Mouse (Mus musculus) midbrain, embryonic 15.5 days (tissue): ENCODE data around the gene Ebf1. TPM values are rescaled to one million over a fixed set of nuclear protein-coding genes. Genes with fewer than 3 reads are reported as not detected.

Experiments
- ATAC-seq: fragments of 200-750 bp; cut with Nextera tagmentation; replicated peaks from 2 replicates; pipeline ENCODE4 v1.8.0; 2017; ENCODE audit warnings: moderate TSS enrichment
- H3K27ac ChIP-seq: fragments of 300-500 bp; sonication (generic); 2 replicates; pipeline ENCODE4 v1.5.1; 2015; ENCODE audit warnings: mild to moderate bottlenecking, inconsistent platforms
- H3K27me3 ChIP-seq: fragments of 300-500 bp; sonication (generic); replicated peaks from 2 replicates; pipeline ENCODE4 v1.6.1; 2015; ENCODE audit warnings: inconsistent platforms
- H3K36me3 ChIP-seq: fragments of 300-500 bp; sonication (generic); replicated peaks from 2 replicates; pipeline ENCODE4 v1.6.1; 2015; ENCODE audit warnings: inconsistent platforms
- H3K4me1 ChIP-seq: fragments of 300-500 bp; sonication (generic); 2 replicates; pipeline ENCODE4 v1.6.1; 2015; ENCODE audit warnings: inconsistent platforms
- H3K4me2 ChIP-seq: fragments of 300-500 bp; sonication (generic); 2 replicates; pipeline ENCODE4 v1.6.1; 2015; ENCODE audit warnings: inconsistent platforms, mild to moderate bottlenecking, moderate library complexity
- H3K4me3 ChIP-seq: fragments of 300-500 bp; sonication (generic); 2 replicates; pipeline ENCODE4 v1.5.1; 2015; ENCODE audit warnings: mild to moderate bottlenecking, inconsistent platforms
- H3K9ac ChIP-seq: fragments of 300-500 bp; sonication (generic); 2 replicates; pipeline ENCODE4 v1.6.1; 2015; ENCODE audit warnings: mild to moderate bottlenecking, inconsistent platforms
- H3K9me3 ChIP-seq: fragments of 300-500 bp; sonication (generic); 2 replicates; pipeline ENCODE4 v1.6.1; 2016; ENCODE audit warnings: inconsistent platforms
- WGBS: fragments of 180-500 bp; shearing (Covaris S2); methylation state at CpG from one replicate; pipeline ENCODE4 v1.1.7; 2015; ENCODE audit warnings: mixed read lengths; 5-methylcytosine and 5-hydroxymethylcytosine counted together
- polyA plus RNA-seq: library from polyadenylated mRNA; unstranded; fragments of >200 nt; fragmentation: Nextera tagmentation; extraction: Ambion mirVana; gene quantifications from 2 replicates; pipeline ENCODE4 v1.2.1, GENCODE M21; 2015

Ebf1 gene
- polyA plus RNA-seq, 1 experiment from 2014 or later = 68.9 TPM

DNA sequence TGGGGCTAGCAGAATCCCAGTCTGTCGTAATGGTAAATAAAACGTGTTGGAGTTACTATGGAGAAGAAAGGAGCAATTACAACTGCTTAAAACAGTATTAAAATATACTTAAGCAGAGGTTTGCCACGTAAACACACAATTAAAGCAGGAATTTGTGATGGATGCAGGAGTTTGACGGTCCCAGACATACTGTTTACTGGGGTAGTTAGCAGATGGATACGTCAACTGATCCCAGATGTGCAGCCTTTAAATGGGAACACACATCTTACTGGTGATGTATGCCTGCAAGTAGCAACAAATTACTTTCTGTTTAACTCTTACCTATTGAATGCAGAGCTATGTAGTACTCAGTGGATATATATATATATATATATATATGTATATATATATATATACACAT is 149.1 kb downstream of the Ebf1 start:
- WGBS = 63% methylated on average over 5 of the region's 5 CpGs
- H3K4me1 ChIP-seq = peaks cover 26% of the 10 kb centered on the region
- no peak for ATAC-seq
- H3K4me3 ChIP-seq = no peak overlapping the region
- no peaks in the 10 kb centered on the region for H3K9me3 ChIP-seq
- H3K9ac ChIP-seq = no peak overlapping the region
- H3K36me3 ChIP-seq = no peaks in the 10 kb centered on the region
- H3K4me2 ChIP-seq = no peak overlapping the region
- no peaks in the 10 kb centered on the region for H3K27me3 ChIP-seq
- no peak overlapping the region for H3K27ac ChIP-seq

DNA sequence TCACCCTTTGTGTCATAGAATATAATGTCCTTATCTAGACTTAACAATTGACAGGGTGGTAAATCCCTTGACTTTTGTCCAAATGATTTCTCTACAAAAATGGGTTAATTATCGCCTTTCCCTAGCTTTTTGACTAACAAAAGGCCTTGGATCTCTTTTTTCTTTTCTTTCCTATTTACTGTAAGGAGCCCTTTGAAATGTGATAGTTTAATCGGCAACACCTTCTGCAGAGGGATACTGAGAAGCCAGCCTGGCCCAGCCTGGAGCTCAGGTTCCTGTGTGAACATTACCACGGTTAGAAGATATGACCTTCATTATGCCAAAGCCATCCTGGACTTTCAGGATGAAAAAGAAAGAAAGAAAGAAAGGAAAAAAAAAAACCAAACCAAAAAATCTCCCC is 150.2 kb downstream of the Ebf1 start:
- no peak overlapping the region for H3K4me2 ChIP-seq
- H3K36me3 ChIP-seq = no peaks in the 10 kb centered on the region
- H3K9me3 ChIP-seq = no peaks in the 10 kb centered on the region
- peaks cover 16% of the 10 kb centered on the region; the same call in 1 of the 2 replicates for H3K4me1 ChIP-seq
- H3K27me3 ChIP-seq = no peaks in the 10 kb centered on the region
- 11% methylated on average over 3 of the region's 3 CpGs for WGBS
- H3K27ac ChIP-seq = peak overlapping the region; percentile 50
- H3K4me3 ChIP-seq = no peak overlapping the region
- no peak overlapping the region for H3K9ac ChIP-seq
- no peak for ATAC-seq

DNA sequence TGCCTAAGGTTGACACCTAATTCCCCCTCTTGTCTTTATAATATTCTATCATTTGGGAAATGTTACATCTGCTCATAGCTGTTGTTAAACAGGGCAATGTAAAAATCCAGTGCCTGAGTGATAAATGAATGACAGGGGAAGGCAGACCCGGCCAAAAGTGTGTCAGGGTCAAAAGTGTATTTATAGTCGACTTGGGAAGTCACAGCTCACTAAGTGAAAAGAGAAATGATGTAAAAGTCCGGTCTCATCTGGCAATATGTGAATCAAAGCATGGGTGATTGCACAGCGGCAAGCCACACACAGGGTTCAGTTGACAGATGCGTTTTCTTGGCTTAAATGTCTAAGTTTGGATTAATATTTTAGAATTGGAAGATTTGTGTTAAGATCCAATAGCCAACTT is 151.2 kb downstream of the Ebf1 start:
- Histone ChIP-seq H3K4me1 (peaks cover 16% of the 10 kb centered on the region; the same call in 1 of the 2 replicates), H3K9me3 (no peaks in the 10 kb centered on the region), H3K27me3 (no peaks in the 10 kb centered on the region), H3K36me3 (no peaks in the 10 kb centered on the region), H3K4me2 (no peak overlapping the region), H3K9ac (no peak overlapping the region), H3K27ac (peak overlapping the region; percentile 50; the same call in 1 of the 2 replicates), H3K4me3 (no peak overlapping the region)
- no peak for ATAC-seq
- WGBS = 79% methylated on average over 5 of the region's 5 CpGs

DNA sequence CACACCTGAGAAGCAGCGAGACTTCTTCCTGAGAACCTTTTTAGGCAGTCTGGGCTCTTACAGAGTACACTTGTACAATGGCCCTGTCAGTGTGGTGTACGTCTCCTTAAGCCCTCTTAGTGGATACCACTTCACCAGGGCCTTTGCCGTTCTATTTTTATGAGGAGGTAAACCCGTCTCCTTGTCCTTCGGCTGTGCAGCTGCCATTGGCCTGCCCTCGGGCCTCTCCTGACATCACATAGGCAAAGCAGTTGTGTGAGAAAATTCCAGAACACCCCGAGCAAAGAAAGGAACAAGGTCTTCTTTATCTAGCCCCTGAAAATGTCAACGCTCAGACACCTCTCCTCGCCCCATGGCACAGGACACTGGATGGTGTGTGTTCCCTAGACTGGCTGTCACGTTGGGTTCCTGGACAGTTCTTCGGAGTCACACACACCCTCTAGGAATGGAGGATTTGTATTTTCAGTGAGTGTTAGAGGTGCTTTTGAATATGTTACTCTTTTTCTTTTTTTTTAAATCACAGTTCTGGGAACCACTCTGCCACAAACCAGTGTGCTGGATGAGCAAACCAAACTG is 154.0 kb downstream of the Ebf1 start:
- Histone ChIP-seq H3K4me2 (no peak overlapping the region), H3K36me3 (no peaks in the 10 kb centered on the region), H3K27me3 (no peaks in the 10 kb centered on the region), H3K4me1 (peaks cover 16% of the 10 kb centered on the region; the same call in 1 of the 2 replicates), H3K9ac (no peak overlapping the region), H3K27ac (no peak overlapping the region), H3K4me3 (no peak overlapping the region), H3K9me3 (no peaks in the 10 kb centered on the region)
- peak; percentile 35; the same call in 1 of the 2 replicates for ATAC-seq
- WGBS = 75% methylated on average over 11 of the region's 11 CpGs

DNA sequence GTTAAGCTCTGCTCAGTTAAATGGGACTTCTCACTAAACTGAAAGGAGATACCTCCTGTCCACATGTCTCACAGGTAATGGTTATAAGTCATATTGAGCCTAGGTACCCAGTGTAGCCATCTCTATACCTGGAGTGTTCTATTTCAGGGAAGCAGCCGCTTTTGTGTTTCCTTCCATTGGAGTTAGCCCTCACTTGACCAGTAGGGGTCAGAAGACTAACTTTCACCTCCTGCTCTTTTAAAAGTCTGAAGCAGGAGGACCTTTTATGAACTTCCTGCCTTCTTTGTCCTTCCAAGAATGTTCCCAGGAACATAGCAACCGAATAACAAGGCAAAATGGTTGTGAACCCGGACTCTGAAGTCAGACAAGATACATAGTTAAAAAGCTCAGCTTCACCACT is 157.3 kb downstream of the Ebf1 start:
- WGBS = 74% methylated on average over 3 of the region's 3 CpGs
- no peak for ATAC-seq
- H3K4me3 ChIP-seq = no peak overlapping the region
- H3K9me3 ChIP-seq = no peaks in the 10 kb centered on the region
- no peak overlapping the region for H3K27ac ChIP-seq
- no peaks in the 10 kb centered on the region for H3K27me3 ChIP-seq
- H3K4me2 ChIP-seq = no peak overlapping the region
- H3K9ac ChIP-seq = no peak overlapping the region
- H3K36me3 ChIP-seq = no peaks in the 10 kb centered on the region
- H3K4me1 ChIP-seq = peaks cover 20% of the 10 kb centered on the region

DNA sequence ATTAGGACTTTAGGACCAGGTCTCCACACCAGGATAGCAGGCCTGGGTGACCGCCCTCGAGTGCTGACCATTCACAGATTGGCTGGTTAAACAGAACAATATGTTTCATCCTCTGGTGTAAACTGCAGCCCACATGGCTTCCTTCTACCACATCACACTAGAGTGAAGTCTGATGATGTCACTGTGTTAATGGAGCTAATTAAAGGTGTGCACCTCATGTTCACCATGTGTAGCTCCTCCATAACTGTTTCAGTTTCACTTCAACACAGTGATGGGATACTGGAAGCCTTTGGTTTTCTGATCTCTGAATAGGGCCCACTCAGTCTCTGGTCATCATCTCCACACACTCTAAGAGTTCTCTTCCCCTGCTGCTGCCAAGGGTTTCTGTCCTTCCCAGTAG is 158.4 kb downstream of the Ebf1 start:
- no peak for ATAC-seq
- H3K36me3 ChIP-seq = no peaks in the 10 kb centered on the region
- no peaks in the 10 kb centered on the region for H3K27me3 ChIP-seq
- H3K4me3 ChIP-seq = no peak overlapping the region
- no peak overlapping the region for H3K4me2 ChIP-seq
- WGBS = 90% methylated on average over 2 of the region's 2 CpGs
- H3K9ac ChIP-seq = no peak overlapping the region
- H3K4me1 ChIP-seq = peaks cover 17% of the 10 kb centered on the region
- H3K27ac ChIP-seq = no peak overlapping the region
- no peaks in the 10 kb centered on the region for H3K9me3 ChIP-seq

DNA sequence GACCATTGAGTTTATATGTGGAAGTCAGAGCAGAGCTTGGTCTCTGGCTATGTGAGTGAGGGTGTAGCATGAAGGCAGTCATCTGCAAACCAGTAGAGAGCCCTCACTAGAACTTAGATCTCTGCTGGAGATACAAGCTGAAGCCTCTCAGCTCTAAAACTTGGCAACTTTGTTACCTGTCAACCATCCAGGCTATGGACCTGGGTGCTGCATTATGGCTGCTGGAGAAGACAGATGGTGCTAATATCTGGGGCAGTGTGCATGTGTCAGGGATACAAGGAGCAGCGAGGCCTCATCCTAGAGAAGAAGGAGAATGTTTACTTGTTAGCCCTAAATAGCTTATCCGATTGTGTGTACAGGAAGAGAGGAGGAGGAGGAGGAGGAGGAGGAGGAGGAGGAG is 159.4 kb downstream of the Ebf1 start:
- H3K4me1 ChIP-seq = peaks cover 14% of the 10 kb centered on the region
- no peak overlapping the region for H3K4me2 ChIP-seq
- no peaks in the 10 kb centered on the region for H3K36me3 ChIP-seq
- no peaks in the 10 kb centered on the region for H3K27me3 ChIP-seq
- no peak for ATAC-seq
- no peak overlapping the region for H3K4me3 ChIP-seq
- no peak overlapping the region for H3K27ac ChIP-seq
- no peaks in the 10 kb centered on the region for H3K9me3 ChIP-seq
- WGBS = 75% methylated on average over 1 of the region's 2 CpGs
- no peak overlapping the region for H3K9ac ChIP-seq

DNA sequence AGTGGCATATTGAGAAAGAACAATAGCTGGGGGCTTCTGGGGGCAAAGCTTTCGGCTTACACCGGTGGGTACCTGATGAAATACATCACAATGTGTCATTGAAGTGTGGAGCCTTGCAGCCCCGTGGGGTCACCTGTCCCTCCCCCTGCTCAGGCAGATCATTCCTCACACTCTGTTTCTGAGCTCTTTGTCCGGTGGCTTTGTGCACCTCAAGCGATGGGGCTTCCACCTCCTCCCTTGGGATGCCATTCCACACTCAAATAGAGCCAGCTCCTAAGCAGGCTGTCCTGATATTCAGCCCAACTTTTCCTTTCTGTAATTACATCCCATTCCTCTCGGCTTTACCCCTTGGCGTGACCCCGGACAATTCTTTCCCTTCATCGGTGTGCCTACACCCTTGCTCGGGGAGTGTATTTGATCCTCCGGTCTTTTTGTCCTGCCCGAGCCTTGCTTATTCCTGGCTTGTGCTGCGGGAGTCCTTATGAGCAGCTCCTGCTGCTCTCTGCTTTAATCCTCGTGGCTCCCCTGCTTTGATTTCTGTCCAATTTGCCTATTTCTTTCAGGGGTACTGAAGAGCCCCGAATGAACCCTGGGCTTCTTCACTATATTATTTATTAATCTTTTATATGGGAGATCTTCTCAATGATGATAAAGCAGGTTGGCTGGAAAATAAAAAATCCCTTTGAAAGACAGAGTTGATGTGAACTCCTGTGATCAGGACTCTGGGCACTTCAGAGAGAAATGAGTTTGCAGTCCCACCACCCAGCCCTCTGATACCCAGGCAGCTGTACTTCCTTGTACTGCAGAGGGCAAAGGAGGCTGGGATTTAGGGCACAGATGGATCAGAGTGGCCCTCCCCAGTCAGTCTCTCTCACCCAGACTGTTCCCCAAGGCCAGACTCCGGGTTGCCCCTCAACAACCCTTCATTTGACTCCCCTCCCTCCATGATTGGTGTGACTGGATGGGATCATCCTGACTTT is 160.5 kb downstream of the Ebf1 start:
- no peak overlapping the region for H3K9ac ChIP-seq
- 19% methylated on average over 16 of the region's 16 CpGs for WGBS
- H3K36me3 ChIP-seq = no peaks in the 10 kb centered on the region
- peak overlapping the region; percentile 48 for H3K27ac ChIP-seq
- peaks cover 14% of the 10 kb centered on the region for H3K4me1 ChIP-seq
- H3K9me3 ChIP-seq = no peaks in the 10 kb centered on the region
- 0 out of 2 replicates have a peak overlapping the region, but pooled peaks have one; percentile 5 for H3K4me2 ChIP-seq
- ATAC-seq = peak; percentile 81
- no peaks in the 10 kb centered on the region for H3K27me3 ChIP-seq
- no peak overlapping the region for H3K4me3 ChIP-seq

DNA sequence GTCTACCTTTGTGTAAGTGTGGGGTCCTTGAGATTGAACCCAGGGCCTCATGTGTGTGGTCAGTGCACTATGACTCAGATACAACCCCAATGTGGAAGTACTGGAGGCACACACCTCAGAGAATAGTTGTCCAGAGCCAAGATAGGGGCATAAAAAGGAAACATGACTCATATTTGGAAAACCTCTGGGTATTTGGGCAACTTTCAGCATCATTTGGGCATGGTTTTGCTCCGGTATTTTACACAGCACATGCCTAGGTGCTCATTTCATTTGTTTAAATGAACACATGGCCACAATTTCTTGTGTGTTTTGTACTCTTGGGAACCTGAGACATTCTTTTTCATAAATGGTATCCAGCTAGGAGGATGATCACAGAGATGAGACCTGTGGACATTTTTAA is 161.9 kb downstream of the Ebf1 start:
- Histone ChIP-seq H3K36me3 (no peaks in the 10 kb centered on the region), H3K4me1 (peaks cover 14% of the 10 kb centered on the region), H3K4me3 (no peak overlapping the region), H3K9ac (no peak overlapping the region), H3K27me3 (no peaks in the 10 kb centered on the region), H3K4me2 (no peak overlapping the region), H3K9me3 (no peaks in the 10 kb centered on the region), H3K27ac (no peak overlapping the region)
- WGBS = 91% methylated on average over 1 of the region's 1 CpGs
- no peak for ATAC-seq

DNA sequence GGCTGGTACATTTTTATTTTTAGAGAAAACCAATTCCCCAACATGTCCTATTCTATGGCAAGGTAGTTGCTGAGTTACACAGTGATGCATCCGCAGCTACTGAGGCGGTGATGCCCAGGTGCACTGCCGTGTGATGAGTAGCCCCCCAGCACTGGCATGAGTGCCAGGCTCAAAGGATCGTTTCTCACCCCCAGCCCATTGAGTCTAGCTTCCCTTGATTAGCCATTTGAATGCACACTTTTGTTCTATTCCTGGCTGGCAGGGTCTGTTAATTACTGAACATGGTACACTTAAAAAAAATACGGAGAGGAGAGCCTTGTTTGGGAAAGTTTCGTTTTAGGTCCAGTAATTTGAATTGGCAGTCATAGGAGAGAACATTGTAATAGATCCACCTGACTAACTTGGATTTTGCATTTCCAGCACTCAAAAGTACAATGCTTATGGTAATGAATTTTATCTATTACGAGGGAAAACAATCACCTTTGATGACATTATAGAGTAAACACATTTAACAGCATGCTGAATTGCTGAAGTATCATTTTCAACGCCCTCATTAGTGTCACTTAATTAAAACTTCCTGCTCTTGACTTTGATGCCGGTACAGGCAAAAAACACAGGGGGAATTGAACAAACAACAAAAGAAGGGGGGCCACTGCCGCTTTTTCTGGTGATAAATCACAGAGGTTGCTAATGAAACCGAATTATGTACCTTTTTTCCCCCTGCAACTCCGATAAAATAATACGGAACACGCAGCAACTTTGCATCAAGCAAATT is 167.3 kb downstream of the Ebf1 start:
- no peak overlapping the region for H3K27ac ChIP-seq
- H3K27me3 ChIP-seq = no peaks in the 10 kb centered on the region
- no peak overlapping the region for H3K9ac ChIP-seq
- no peaks in the 10 kb centered on the region for H3K9me3 ChIP-seq
- peaks cover 11% of the 10 kb centered on the region for H3K4me1 ChIP-seq
- no peak overlapping the region for H3K4me2 ChIP-seq
- 69% methylated on average over 14 of the region's 14 CpGs for WGBS
- no peaks in the 10 kb centered on the region for H3K36me3 ChIP-seq
- ATAC-seq = no peak
- no peak overlapping the region for H3K4me3 ChIP-seq

DNA sequence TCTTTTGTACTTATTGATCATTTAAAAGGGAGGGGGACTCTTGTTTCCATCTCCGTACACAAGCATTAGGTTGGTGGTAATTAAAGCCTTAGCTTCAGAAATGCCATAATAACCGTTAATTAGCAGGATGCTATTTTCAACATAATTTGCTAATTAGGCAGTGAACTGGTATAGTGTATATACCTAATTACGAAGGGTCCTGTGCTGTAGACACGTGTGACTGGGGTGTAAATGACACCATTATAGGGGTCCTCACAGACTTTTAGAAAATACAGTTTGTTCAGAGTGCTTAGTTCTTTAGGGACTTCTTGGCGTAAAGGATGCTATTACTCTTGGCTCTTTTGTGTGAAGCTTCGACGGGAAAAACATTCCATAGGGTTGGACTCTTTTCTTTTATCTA is 167.9 kb downstream of the Ebf1 start:
- Histone ChIP-seq H3K27me3 (no peaks in the 10 kb centered on the region), H3K4me1 (peaks cover 11% of the 10 kb centered on the region), H3K27ac (peak overlapping the region; percentile 53; the same call in 1 of the 2 replicates), H3K9me3 (no peaks in the 10 kb centered on the region), H3K4me2 (no peak overlapping the region), H3K9ac (no peak overlapping the region), H3K4me3 (no peak overlapping the region), H3K36me3 (no peaks in the 10 kb centered on the region)
- ATAC-seq = no peak
- WGBS = 37% methylated on average over 7 of the region's 7 CpGs

DNA sequence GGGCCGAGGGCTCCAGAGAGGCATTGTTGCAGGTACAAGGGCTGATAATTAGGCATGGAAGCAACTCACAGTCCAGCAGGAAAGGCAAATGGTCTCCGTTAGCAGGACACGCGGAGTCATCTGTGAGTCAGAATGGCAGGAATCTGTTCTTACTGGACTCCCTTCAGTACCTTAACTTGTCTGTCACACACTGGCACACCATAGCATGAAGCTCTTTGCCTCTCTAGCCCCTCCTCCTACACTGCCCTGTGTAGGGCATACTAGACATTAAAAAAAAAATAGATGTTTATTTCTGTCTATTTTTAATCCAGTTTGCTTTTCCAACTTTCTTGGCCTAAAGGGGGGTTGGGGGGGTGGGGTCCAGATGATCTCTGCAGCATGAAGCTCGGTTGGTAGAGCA is 168.4 kb downstream of the Ebf1 start:
- WGBS = 28% methylated on average over 5 of the region's 5 CpGs
- no peak overlapping the region for H3K9ac ChIP-seq
- peak; percentile 62; the same call in 1 of the 2 replicates for ATAC-seq
- H3K9me3 ChIP-seq = no peaks in the 10 kb centered on the region
- peak overlapping the region; percentile 53; the same call in 1 of the 2 replicates for H3K27ac ChIP-seq
- H3K27me3 ChIP-seq = no peaks in the 10 kb centered on the region
- no peak overlapping the region for H3K4me3 ChIP-seq
- no peaks in the 10 kb centered on the region for H3K36me3 ChIP-seq
- H3K4me2 ChIP-seq = no peak overlapping the region
- H3K4me1 ChIP-seq = peaks cover 11% of the 10 kb centered on the region
